Mouse (Mus musculus): ENCODE data around the gene Ano6.

Gene Ano6

DNA sequence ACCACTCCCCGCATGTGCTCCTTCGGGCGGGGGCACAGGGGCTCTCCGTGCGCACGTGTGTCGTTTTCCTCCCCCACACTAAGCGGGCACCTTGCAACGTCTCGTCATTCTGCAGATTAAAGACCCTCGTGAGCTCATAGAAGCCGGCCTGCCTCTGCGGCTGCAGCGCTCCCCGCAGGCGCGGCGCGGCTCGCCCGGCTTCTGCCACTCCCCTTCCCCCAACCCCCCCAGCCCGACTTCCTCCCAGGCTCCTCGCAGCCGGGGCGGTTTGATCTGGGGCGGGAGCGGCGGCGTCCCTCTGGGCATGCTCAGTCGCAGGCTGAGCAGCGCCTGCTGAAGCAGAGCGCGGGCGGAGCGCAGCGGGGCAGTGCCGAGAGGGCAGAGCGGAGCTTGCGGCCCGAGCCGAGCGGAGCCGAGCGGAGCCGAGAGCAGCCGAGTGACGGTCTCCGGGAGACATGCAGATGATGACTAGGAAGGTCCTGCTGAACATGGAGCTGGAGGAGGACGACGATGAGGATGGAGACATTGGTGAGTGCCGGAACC, at the start of gene Ano6:
Ano6 (plus strand) TSS at position 315 of the 543 bp plus-strand sequence.
- CTCF ChIA-PET = interaction anchor here (0.9 kb wide), 1 partner anchor 12 kb away, joined by 3 read pairs; no protein-coding TSS in a partner anchor

DNA sequence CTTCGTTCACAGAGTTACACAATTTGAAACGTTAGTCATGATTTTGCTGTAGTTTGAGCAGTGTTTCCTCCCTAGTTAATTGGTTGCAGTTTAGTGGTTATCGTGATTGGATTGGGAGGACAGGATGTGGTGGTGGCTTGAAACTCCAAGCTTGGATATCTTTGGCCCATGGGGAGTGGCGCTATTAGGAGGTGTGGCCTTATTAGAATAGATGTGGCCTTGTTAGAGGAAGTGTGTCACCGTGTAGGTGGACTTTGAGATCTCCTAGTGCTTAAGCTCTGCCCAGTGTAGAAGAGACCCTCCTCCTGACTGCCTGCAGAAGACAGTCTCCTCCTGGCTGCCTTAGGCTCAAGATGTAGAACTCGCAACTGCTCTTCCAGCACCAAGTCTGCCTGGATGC, 47.7 kb upstream of the Ano6 start:
- CTCF ChIA-PET = no interaction called here

DNA sequence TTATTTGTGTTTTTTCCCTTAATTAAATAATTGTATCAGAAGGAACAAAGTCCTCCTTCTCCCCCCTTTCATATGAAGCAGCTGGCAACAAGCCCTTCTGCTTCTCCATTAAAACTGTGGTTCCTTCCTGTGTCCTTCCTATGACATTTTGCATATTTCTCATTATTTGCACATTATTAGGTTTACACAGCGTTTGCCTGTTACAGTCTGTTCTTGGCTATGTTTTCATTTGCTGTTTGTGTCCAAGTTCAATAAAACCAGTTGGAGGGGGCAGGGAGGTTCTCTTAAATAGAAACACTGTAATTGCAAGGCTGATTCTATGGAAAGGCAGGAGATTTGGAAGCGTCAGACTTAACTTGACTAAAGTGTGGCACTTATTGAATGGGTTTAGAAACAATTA, 46.8 kb upstream of the Ano6 start:
- CTCF ChIA-PET = no interaction called here

DNA sequence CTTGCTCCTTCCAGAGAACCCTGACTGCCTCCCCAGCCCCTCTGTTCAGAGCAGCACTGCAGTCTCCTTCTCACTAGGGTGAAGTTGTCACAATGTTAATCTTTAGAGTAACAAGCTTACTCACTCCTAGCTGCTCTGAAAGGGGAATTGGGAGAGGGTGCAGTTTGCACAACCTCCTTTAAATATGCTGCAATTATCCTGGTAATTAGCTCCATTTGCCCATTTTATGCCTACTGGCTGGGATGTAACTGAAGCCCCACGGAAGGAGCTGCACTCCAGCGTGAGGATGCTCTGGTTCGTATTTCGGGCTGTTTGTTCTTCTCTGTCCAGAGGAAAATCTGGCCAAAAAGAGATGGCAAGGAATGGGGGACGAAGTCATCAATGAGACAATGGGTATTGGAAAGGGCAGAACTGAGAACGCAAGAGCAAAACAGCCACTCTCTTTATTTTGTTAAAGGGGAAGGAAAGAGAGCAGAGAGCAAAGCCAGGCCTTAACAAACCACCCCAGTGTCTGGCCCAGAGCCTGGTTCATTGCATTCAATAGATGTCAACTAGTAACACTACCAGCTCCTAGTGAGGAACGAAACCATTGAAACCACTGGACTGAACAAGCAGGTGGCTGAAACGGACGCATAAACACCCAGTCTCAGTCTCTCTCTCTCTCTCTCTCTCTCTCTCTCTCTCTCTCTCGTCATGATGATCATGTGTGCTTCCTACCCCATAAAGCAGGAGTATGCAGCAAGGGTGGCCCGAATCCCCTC, 45.1 kb upstream of the Ano6 start:
- CTCF ChIA-PET = no interaction called here

DNA sequence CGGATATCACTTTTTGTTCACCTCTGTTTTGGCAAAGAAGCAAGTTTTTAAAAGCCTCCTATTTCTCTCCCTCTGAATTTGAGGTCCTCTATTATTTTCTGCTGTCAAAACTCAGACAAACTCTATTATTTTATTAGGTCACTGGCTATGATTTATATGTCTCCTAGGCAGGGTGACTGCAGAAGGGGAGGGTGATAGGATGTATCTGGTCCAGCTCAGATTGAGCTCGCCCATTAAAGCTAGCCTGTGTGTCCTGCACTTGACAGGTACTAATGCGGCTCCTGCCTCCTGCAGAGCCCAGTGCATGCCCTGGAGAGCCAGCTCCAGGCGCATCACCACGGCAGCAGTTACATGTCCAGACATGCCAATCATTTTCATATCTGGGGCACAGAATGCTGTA, 44.1 kb upstream of the Ano6 start:
- CTCF ChIA-PET = no interaction called here

DNA sequence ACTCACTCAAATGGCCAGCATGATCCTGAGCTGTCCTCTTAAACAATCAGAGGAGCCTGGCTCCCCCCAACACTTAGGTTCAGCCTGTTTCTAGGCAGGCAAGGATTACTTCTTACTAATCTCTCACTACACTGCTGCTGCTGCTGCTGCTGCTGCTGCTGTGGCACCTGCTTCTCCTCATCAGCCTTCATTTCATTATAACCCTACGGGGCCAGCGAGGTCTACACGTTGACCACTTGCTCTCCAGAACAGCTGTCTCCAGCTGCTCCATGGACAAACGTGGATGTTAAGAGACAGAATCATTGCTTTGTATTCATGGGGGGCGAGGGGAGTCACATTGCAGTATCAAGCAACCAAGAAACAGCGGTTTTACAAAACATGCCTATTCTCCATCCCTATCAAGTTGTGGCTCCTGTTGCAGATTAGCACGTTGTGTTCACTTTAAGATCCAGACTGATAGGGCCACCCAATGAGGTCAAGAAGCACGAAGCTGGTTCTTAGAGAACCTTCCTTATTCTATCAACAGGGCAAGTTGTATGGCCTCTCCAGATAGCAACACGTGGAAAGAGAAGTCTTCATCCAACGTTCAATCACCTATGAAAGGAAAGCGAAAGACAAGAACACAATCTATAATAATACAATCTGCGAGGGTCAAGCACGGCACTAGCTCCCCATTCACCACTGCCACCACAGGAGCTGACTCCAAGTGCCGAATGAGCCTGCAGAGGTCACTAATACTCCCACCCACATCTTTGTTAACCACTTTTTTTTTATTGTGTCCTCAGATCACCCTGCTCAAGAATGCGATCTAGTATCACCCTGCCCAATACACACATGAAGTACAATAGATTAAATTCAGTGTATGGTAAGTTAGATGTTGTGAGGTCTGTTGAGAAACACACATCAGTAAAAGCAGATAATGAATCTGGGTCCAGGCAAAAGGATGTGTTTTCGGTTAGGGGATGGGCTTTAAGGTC, 43.4 kb upstream of the Ano6 start:
- CTCF ChIA-PET = no interaction called here

DNA sequence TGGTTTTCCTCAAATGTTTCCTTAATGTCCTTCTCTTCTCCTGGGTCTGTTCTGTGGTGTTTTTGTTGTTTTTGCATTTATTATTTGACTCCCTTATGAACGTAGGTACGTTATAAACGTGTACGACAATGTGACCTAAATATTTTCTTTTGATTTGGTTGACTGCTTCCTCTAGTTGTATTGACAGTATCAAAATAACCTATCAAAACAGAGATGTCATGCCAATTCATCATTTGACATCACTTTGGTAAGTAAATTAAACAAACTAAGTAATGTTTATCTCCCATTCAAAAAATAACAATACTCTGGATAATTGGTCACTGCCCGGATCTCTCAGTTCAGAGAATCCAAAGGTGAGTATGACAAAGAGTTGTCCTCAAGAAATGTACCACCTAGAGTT, 41.4 kb upstream of the Ano6 start:
- CTCF ChIA-PET = interaction anchor here (1.1 kb wide), 1 partner anchor 12 kb away, joined by 3 read pairs; no protein-coding TSS in a partner anchor

DNA sequence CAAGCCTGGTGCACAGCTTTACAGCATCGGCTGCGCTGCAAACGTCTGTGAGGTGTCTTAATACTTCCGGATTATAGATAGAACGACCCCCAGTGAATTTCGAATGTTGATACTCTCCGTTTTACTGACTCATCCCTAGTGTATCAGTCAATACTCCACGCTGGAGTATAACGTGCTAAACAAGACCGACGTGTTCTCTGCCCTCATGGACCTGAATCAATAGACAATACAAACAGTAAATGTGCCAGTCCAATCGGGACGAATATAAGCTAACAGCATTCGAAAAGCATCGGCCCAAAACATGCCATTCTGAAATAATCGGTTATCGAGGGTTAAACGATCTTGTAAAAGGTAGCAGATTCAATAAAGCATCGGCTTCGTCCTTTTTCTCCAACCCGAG, 40.6 kb upstream of the Ano6 start:
- CTCF ChIA-PET = interaction anchor here (1.1 kb wide), 1 partner anchor 11 kb away, joined by 3 read pairs; no protein-coding TSS in a partner anchor

DNA sequence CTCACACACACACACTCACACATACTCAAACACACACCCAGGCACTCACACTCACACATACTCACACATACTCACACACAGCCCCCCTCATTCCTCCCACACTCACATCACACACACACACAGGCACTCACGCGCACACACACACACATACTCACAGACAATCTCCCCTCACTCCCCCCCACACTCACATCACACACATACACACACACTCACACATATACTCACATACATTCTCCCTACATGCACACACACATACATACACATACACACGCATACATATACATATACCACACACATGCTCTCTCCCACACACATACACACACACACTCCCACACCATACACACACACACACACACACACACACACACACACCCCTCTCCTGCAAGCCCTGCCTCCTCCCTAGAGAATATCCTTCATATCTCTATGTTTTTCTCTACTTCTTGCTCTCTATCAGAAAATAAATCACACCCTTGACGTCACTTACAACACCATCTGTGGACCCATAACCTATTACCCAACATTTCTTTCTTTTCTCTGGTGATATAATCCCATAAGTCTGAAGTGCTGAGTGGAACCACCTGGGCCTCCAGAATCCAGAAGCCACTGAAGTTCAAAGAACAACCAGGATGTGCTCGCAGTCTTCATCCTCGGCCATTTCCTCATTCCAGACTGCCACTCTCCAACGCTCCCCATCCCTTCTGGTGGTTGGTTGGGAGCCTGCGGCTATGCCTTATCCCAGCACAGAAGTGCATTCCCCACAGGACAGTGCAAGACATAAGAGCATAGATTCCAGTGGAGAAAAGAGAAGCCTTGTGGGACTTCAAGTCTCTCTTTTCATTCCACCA, 38.6 kb upstream of the Ano6 start:
- CTCF ChIA-PET = no interaction called here

DNA sequence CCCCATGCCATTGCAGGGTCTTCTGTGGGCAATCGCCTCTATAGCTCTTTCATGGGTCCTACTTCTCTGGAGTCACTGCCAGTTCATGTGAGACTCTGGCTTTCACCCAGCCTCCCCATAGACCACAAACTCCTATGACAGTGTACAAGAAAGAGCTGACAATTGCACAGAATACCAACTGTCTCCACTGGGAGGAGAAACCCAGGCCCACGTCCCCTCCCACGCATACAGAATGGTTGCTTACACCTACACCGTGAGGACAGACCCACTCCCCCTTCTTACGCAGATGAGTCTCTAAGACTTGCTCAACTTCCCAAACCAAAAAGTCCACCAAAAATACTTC, 38.0 kb upstream of the Ano6 start:
- CTCF ChIA-PET = no interaction called here

DNA sequence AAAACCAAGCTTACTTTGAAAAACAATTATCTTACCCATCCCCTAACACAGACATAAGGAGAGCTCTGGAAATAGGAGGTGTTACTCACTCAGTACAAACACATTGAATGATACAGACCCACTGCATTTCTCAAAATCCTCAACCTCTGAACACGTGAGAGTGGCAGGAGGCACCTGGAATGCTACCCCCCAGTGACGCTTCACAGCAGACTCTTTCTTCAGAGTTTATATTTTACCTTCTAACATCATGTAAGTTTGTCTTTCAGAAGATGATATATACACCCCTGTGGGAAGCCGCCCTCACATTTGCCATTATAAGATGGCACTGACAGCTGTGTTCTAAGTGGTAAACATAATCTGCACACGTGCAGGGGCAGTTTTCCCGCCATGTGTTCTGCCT, 37.6 kb upstream of the Ano6 start:
- CTCF ChIA-PET = no interaction called here

DNA sequence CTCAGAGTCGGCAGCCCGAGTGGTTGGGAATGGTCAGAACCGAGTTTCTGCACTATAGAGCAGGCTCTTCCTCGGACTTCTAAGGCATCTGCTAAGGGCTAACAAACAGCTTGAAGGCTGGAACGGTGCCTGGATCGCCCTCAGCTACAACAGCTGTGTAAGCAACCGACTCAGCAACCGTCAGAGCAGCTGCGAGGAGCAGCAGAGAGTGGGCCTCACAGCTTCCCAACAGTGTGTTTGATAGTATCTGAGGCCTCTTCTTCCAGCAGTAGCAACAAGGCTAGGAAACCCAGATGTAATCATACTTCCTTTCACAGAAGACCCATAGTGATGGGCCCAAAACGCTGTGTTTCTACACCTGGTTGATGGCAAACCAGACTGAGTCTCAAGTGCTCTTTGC, 33.5 kb upstream of the Ano6 start:
- CTCF ChIA-PET = no interaction called here

DNA sequence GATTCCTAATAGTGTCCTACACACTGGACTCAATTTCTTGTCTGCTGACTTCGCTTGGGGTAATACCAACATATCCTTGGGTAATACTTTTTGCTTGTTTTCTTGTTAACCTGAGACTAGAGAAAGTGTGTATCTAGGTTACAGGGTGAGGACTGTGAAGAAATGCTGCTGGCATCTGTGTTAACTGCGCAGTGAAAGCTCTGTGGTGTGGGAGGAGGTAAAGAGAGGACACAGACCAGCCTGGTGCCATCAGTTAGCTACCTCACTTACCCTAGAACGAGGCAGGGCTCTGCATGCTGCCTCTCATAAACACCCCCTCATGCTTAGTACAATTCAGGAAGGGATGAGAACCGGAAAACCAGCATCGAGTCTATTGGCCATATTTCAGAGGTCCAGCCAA, 32.6 kb upstream of the Ano6 start:
- CTCF ChIA-PET = no interaction called here

DNA sequence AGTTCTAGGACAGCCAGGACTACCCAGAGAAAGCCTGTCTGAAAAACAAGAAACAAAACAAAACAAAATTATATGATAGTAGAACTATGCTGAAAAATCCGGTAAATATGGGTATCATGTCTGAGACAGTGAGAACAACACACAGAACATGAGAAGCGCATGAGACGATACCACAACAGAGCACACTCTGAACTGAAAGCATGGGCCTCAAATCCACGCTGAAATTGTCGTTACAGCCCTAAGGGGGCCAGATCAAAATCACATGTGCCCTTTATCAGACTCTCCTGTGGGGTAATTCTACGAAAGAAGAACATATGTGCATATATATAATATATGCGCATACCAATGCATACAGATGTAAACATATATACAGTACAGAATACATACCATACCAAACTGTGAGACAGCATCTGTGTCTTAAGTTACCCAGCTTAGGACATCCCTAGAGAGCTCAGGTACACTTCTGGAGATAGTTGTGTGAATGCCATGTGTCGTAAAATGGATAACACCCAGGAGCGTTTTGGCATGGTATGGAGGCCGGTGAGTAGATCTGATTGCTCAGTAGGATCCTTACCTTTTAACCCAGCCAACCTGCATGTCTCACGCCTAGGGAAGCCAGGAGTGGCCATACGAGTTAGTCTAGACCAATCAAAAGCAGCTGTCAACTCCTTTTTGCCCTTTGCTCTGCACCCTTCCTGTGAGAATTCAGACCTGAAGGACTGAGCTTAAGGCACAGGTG, 31.8 kb upstream of the Ano6 start:
- CTCF ChIA-PET = no interaction called here

DNA sequence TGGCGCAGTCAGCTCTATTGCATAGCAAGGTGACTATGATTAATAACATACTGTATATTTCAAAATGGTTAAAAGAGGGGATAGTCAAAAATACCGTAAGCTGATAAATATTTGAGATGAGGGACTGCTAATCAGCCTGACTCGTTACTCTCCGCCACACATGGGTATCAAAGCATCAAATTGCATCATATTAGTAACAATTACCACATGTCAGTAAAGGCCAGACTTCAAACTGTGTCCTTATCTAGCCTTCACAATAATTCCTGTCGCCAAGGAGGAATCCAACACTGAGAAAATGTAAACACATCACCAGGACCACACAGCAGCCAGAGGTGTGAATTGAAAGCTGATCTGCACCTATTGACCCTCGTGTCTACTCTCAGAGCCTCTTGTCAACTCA, 30.8 kb upstream of the Ano6 start:
- CTCF ChIA-PET = no interaction called here

DNA sequence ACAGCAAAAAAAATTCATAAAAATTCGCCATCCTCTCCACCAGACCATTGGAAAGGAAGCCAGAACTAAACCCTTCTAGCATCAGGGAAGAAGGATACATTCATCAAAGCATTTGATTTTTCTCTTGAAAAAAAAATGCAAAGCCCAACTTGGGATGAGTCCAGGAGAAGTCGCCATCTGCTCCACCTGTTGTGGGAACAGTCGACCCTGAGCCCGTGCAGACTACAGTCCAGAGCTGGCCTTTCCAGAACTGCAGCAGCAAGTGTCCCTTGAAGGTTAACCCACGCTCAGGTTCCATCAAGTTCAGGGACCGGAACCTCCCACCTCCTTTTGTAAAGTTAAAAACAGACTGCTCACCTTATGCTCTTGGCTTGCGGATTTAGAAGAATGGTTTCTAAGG, 29.2 kb upstream of the Ano6 start:
- CTCF ChIA-PET = interaction anchor here (0.6 to 0.7 kb wide), 3 partner anchors 12 to 304 kb away, joined by 3 to 8 read pairs (median 3); no protein-coding TSS in a partner anchor

DNA sequence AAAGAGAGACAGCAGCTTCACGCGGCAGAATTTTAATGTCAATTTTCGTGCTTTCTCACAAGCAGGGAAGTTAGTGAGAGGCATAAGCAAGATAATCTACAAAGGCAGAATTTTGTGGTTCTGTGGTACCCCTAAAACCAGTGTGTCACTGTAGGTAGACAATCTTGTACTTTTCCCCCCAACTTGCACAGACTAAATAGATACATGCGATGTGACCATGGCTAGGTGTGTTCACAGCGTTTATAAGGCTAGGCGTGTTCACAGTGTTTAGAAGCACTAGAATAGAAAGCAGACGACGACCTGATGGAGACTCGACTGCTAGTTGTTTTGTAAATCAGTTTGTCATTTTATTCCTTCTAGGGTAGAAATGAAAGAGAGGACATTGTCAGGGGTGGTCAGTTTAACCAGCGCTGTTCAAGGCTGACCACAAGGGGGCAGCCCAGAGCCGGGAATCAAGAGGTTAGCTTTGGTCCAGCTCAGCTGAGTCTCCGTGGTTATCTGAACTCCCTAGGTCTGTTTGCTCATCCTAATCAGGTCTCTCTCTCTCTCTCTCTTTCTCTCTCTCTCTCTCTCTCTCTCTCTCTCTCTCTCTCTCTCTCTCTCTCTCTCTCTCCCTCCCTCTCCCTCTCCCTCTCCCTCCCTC, 27.9 kb upstream of the Ano6 start:
- CTCF ChIA-PET = no interaction called here

DNA sequence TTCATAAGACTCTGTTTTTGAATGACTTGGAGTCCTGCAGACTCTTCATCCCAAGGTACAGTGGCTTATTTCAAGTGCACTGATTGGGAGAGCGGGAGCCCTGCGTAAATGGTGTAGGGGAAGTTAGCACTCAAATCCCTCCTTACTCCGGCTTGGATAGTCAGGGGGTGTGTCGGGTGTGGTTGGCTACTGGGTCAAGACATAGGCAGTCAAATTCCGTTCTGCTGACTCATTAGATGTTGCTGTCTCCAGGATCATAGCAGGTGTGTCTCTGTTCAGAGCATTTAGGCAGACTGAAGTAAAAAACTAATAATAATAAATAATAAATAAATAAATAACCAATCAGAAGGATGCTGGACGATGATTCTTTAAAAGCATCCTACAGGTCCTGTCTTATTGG, 27.2 kb upstream of the Ano6 start:
- CTCF ChIA-PET = no interaction called here

DNA sequence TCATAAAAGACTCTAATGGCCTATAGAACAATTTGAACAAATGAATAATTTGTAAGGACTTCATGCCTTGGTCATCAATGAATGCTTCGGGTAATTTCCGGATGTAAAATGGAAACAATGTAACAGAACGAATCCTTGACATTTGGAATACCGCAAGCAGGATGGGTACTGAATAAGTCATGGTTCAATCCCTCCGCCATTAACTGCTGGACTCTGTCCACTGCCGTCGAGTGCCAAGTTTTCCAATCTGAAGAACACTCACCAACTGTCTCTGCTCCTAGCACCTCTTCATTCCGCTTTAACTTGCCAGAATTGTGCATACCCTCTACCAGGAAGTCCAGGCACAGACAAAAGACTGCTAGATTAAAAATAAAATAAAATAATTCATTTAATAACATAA, 25.4 kb upstream of the Ano6 start:
- CTCF ChIA-PET = no interaction called here

DNA sequence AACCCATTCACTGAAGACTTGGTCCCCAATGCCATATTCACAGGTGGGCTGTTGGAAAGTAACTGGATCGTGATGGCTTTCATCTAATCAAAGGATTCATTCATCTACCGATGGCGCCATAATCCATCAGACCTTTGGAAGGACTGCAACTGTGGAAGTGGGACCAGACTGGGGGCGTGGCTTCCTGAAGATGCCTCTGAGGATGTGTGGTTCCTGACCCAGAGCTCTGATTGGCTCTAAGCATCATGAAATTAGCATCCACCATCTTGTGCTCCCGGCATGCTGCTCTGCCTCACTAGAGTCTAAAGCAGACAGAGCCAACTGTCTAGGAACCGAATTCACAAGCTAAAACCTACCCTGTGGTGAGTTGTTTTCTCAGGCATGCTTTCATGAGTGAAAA, 24.7 kb upstream of the Ano6 start:
- CTCF ChIA-PET = no interaction called here

DNA sequence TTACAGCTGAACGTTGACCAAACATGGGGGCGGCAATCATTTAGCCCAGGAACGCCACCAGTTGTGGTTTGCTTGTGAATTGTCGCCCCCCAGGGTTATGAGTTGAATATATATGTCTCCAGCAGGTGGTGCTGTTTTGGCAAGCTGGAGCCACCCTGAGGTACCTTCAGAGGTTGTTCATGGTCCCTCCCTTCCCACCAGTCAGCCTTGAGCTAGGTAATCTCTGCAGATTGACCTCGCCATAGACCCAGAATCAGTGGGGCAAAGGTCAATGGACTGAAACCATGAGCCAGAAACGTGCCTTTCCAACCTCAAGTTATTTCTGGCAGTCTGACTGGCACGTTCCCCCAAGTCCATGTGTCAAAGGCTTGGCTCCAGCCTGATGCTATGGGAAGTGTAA, 22.8 kb upstream of the Ano6 start:
- CTCF ChIA-PET = no interaction called here
